Mouse (Mus musculus): ENCODE measurements around the gene Dmrt3. TPM values are rescaled to one million over a fixed set of nuclear protein-coding genes. Genes with fewer than 3 reads are reported as not detected.

Gene Dmrt3
- polyA plus RNA-seq, 1 experiment from 2014 or later, result 13.4 TPM

DNA sequence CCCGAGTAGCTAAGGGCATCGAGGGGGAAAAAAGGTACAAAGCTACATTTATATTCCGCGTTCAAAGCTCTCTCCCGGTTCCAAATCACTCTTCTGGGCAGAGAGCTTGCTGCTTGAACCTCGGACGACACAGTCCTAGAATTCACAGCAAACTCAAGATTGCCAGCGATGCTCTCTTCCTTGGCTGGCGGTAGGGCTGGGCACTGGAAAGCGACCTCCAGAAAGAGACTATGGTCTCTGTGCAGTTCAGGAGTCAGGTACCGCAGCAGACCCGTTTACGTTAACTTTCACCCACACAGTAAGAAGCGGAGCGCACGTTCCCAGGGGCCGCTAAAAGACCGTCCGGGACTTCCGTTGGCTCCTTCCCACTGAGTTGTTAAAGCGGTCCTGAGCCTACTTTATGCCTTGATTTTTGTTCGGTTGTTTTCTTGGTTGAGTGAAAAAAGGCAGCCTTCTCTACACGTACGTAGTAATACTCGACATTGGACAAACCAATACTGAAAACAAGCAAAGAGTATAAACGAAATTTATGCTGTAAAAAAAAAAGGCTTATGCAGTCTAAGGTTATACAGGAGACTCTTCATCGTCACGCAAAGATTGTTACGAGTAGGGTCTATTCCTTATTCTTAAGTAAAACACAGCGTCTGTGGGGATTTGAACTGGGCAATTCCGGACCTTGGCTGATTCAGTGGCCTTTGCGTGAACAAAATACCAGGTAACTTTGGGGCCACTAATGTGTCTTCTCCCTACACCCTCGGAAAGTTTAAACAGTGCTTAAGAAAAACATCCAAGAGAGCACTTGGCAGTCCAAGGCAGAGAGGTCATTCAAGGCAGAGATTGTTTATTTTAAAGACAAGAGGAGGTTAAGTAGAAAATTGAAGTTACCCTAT, 895 bp upstream of the Dmrt3 start:
- Histone ChIP-seq H3K36me3 (replicated peaks) (no peaks in the 10 kb centered on the region), H3K27ac (peak overlapping the region; percentile 96), H3K4me1 (peaks cover 96% of the 10 kb centered on the region), H3K4me3 (peak overlapping the region; percentile 72), H3K9me3 (no peaks in the 10 kb centered on the region), H3K27me3 (ENCODE audit: poor library complexity, severe bottlenecking) (peaks cover 100% of the 10 kb centered on the region)
- WGBS, result under 1% methylated on average over 33 of the region's 33 CpGs
- peak; percentile 44 for DNase-seq (ENCODE audit: extremely low spot score, low spot score)

DNA sequence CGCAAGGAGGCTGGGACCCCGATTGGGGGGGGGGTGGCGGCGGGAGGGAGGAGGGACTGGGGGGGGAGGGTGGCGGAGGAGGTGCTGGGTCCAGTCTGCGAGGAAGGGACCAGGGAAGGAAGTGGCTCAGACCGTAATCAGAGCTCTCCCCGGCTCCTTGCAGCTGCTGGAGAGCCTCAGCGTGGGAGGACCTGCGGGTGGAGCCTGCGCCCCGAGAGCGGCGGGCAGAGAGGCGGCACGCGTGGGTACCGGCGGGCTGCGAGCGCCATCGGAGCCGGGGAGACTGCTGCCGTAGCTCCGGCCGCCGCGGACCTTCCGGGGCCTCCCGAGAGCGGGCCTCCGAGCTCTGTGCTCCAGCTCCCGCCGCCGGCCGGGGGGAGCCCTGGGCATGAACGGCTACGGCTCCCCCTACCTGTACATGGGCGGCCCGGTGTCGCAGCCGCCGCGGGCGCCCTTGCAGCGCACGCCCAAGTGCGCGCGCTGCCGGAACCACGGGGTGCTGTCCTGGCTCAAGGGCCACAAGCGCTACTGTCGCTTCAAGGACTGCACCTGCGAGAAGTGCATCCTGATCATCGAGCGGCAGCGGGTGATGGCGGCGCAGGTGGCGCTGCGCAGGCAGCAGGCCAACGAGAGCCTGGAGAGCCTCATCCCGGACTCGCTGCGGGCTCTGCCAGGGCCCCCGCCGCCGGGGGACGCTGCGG, 460 bp downstream of the Dmrt3 start:
- peak overlapping the region; percentile 96 for H3K27ac ChIP-seq
- H3K4me1 ChIP-seq, result peaks cover 97% of the 10 kb centered on the region
- DNase-seq (ENCODE audit: extremely low spot score, low spot score), result peak; percentile 61
- under 1% methylated on average over 68 of the region's 71 CpGs for WGBS
- no peaks in the 10 kb centered on the region for H3K9me3 ChIP-seq
- no peaks in the 10 kb centered on the region for H3K36me3 ChIP-seq (replicated peaks)
- H3K27me3 ChIP-seq (ENCODE audit: poor library complexity, severe bottlenecking), result peaks cover 100% of the 10 kb centered on the region
- peak overlapping the region; percentile 72 for H3K4me3 ChIP-seq

DNA sequence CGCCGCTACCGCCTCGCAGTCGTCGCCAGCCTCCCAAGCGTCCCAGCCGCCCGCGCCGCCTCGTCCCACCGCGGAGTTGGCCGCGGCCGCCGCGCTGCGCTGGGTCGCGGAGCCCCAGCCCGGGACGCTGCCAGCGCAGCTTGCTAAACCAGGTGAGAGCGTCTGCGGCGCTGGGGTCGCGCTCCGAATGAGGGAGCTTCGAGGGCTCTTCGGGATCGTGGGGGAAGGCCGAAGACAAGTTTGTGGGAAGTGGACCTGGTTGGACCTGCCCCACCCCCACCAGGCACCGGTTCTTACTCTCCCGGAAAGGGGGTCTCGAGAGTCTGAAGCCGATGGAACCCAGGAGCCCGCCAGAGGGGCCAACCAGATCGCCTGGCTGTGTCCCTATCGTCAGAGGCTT, 1.0 kb downstream of the Dmrt3 start:
- 0% methylated on average over 42 of the region's 42 CpGs for WGBS
- H3K4me1 ChIP-seq, result peaks cover 97% of the 10 kb centered on the region
- peaks cover 100% of the 10 kb centered on the region for H3K27me3 ChIP-seq (ENCODE audit: poor library complexity, severe bottlenecking)
- no peaks in the 10 kb centered on the region for H3K9me3 ChIP-seq
- peak; percentile 57 for DNase-seq (ENCODE audit: extremely low spot score, low spot score)
- peak overlapping the region; percentile 72 for H3K4me3 ChIP-seq
- peak overlapping the region; percentile 96 for H3K27ac ChIP-seq
- H3K36me3 ChIP-seq (replicated peaks), result no peaks in the 10 kb centered on the region

DNA sequence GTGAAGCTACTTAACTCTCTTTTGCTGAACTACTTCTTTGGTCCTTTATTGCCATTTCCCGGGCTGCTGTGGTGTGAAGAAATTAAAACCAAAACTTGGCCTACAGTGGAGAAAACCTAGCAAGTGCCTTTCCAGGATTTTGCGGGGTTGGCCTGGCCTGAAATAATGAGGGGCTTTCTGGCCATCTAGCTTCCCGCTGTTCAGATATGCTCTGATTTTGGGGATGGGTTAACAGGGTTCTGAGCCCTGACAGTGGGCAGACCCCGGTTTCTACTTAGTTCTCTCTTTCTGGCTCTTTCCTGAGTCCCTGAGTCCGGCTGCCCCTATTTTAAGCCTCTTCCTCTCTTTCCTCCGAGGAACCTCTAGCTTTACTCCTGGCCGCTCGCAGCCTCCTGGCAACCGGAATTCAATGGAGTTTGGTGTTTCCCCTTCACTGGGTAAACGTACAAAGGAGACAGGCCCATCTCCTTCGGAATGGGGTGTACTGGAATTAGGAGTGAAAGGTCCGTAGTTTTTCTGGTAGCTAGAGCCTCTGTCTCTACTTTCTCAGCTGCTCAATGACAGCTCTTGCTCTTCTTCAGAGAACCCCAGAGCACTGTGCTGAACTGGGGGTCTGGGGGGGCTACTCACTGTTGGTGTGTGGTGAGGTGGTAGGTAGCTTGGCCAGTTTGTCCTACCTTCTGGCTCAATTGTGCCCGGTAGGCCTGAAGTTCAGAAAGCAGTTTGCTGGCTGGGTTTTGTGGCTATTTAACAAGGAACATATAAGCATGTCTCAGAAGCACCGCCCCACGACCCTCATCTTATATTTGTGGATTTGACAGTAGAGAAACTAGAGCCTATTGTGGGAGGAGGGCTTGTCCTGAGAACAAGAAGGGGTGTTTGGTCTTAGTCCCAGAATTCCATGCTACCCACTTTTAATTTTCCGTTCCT, 2.0 kb downstream of the Dmrt3 start:
- WGBS, result 2% methylated on average over 16 of the region's 16 CpGs
- no peaks in the 10 kb centered on the region for H3K36me3 ChIP-seq (replicated peaks)
- peak overlapping the region; percentile 96 for H3K27ac ChIP-seq
- peaks cover 100% of the 10 kb centered on the region for H3K27me3 ChIP-seq (ENCODE audit: poor library complexity, severe bottlenecking)
- H3K4me3 ChIP-seq, result peak overlapping the region; percentile 72
- peaks cover 93% of the 10 kb centered on the region for H3K4me1 ChIP-seq
- DNase-seq (ENCODE audit: extremely low spot score, low spot score), result peak; percentile 38
- H3K9me3 ChIP-seq, result no peaks in the 10 kb centered on the region

DNA sequence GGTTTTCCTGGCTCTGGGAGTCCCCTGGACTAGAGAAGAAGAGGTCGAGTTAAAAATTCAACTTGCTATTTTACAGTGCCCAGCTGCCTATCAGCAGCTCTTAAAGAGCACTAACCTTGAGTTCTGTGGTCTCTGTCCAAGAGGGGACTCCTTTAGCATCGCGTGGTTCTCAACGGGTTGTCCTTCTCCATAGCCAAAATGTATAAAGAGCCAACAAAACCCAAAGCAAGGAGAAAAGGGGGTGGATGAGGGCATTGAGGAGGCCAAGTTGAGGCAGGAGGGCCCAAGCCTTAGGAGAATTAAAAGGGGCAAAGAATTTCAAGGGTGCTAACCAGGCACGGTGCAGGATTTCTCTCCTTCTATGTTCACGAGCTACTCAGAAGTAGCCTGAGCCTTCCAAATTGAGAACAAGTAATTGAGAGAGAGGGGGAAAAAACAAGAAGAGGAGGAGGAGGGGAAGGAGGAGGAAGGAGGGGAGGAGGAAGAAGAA, 2.8 kb downstream of the Dmrt3 start:
- DNase-seq (ENCODE audit: extremely low spot score, low spot score), result no peak
- WGBS, result 2% methylated on average over 6 of the region's 6 CpGs
- H3K27ac ChIP-seq, result peak overlapping the region; percentile 96

DNA sequence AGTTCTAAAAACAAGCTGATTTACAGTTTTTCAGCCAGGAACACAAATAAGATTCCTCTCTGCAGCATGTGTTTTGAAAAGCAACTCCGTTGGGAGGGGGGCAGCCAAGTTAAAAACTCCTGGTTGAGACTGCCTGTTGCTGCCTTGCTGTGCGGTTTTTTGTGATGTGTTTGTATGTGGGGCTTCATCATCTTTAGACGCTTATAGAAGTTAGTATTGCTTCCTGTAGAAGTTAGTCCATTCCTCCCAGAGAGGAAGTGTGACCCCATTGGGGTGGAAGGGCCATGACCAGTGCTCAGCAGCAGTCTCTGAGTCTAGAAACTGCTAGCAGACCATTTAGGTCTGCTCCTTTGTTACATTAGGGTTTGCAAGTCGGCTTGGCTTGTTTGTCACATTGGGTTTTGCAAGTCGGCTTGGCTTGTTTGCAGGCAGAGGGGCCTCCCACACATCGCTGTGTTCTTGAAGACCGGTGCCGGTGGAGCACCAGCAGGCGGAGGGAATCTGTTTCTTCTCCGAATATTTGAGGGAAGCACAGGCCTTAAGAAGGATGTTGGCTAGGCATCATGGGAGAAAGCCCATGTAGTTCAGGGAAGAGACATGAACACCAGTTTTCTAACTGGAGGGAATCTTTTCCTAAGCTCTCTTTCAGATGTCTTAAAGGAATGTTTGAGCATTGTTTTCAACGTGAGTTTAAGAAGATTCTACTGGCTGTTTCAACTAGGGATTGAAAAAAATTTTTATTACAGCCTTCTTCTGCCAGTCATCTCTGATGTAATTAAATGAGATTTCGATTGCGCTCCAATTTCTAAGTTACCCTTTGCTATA, 3.6 kb downstream of the Dmrt3 start:
- H3K9me3 ChIP-seq, result no peaks in the 10 kb centered on the region
- peak; percentile 40 for DNase-seq (ENCODE audit: extremely low spot score, low spot score)
- WGBS, result 5% methylated on average over 13 of the region's 13 CpGs
- peak overlapping the region; percentile 72 for H3K4me3 ChIP-seq
- H3K27ac ChIP-seq, result peak overlapping the region; percentile 96
- H3K4me1 ChIP-seq, result peaks cover 93% of the 10 kb centered on the region
- peaks cover 100% of the 10 kb centered on the region for H3K27me3 ChIP-seq (ENCODE audit: poor library complexity, severe bottlenecking)
- no peaks in the 10 kb centered on the region for H3K36me3 ChIP-seq (replicated peaks)

More for the DNA sequence above, 2.8 kb downstream of the Dmrt3 start:
- peaks cover 93% of the 10 kb centered on the region for H3K4me1 ChIP-seq
- no peaks in the 10 kb centered on the region for H3K36me3 ChIP-seq (replicated peaks)
- H3K9me3 ChIP-seq, result no peaks in the 10 kb centered on the region
- peak overlapping the region; percentile 72 for H3K4me3 ChIP-seq
- peaks cover 100% of the 10 kb centered on the region for H3K27me3 ChIP-seq (ENCODE audit: poor library complexity, severe bottlenecking)

DNA sequence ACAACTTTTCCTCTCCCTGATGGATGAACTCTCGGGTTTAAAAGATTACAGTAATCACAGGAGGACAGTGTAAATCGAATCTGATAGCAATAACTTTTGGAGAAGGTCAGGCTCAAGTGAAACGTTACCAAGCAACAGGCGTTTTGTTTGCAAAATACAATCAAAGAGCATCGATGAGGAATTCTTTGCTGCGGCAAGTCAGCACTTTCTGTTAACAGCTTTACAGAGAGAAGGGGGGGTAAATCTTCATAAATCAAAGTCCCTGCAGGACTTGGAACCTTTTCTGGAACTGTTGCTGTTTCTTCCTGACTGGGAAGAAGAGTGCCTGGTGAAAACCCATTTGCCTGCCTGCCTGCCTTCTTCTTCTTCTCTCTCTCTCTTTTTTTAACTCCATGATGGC, 5.8 kb downstream of the Dmrt3 start:
- H3K9me3 ChIP-seq, result no peaks in the 10 kb centered on the region
- peaks cover 94% of the 10 kb centered on the region for H3K4me1 ChIP-seq
- H3K27me3 ChIP-seq (ENCODE audit: poor library complexity, severe bottlenecking), result peaks cover 100% of the 10 kb centered on the region
- WGBS, result 54% methylated on average over 6 of the region's 6 CpGs
- no peak for DNase-seq (ENCODE audit: extremely low spot score, low spot score)
- peak overlapping the region; percentile 74; the same call in 1 of the 2 replicates for H3K27ac ChIP-seq
- peak overlapping the region; percentile 72; the same call in 1 of the 2 replicates for H3K4me3 ChIP-seq
- H3K36me3 ChIP-seq (replicated peaks), result no peaks in the 10 kb centered on the region

DNA sequence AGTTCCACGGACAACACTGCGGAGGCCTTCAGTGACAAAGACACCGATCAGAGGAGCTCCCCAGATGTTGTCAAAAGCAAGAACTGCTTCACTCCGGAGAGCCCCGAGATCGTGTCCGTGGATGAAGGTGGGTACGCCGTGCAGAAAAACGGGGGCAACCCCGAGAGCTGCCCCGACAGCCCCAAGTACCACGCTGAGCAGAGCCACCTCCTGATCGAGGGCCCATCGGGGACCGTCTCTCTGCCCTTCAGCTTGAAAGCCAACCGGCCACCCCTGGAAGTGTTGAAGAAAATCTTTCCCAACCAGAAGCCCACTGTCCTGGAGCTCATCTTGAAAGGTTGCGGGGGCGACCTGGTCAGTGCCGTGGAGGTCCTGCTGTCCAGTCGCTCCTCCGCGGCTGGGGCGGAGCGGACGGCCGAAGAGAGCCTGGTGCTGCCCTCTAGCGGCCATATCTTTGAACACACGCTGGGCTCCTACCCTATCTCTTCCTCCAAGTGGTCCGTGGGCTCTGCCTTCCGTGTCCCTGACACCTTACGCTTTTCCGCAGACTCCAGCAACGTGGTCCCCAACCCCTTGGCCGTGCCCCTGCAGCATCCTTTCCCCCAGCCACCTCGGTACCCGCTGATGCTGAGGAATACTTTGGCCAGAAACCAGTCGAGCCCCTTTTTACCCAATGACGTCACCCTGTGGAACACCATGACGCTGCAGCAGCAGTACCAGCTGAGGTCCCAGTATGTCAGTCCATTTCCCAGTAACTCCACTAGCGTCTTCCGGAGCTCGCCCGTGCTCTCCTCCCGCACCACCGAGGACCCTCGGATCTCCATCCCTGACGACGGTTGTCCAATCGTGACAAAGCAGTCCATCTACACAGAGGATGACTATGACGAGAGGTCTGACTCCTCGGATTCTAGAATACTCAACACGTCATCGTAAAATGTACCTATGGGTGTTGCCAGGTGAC, 12.5 kb downstream of the Dmrt3 start:
- Histone ChIP-seq H3K27me3 (ENCODE audit: poor library complexity, severe bottlenecking) (peaks cover 100% of the 10 kb centered on the region), H3K4me1 (peaks cover 71% of the 10 kb centered on the region), H3K36me3 (replicated peaks) (peaks cover 25% of the 10 kb centered on the region), H3K9me3 (no peaks in the 10 kb centered on the region), H3K4me3 (peak overlapping the region; percentile 39), H3K27ac (peak overlapping the region; percentile 35; the same call in 1 of the 2 replicates)
- peak; percentile 80 for DNase-seq (ENCODE audit: extremely low spot score, low spot score)
- 40% methylated on average over 54 of the region's 54 CpGs for WGBS

DNA sequence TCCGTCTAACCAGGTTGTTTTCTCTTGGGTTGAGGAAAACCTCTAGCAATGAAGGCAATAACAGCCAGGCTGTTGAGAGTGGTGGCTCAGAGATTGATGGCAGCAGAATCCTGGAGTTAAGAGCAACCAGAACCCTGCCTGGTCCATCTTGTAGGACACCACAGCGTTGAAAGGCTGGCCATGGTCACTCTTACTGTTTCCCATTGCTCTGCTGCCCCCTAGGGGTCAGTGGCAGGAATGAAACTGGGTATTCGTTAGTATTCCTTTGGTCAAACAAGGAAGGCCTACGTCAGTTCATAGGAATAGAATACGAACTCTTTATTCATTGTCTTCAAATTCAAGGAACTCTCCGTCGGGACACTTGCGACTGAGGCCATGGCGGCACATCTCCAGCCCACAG, 18.4 kb downstream of the Dmrt3 start:
- H3K4me1 ChIP-seq, result peaks cover 12% of the 10 kb centered on the region
- H3K27ac ChIP-seq, result no peak overlapping the region
- no peak overlapping the region for H3K4me3 ChIP-seq
- peaks cover 13% of the 10 kb centered on the region for H3K36me3 ChIP-seq (replicated peaks)
- H3K27me3 ChIP-seq (ENCODE audit: poor library complexity, severe bottlenecking), result peaks cover 69% of the 10 kb centered on the region
- DNase-seq (ENCODE audit: extremely low spot score, low spot score), result peak; percentile 70
- WGBS, result 11% methylated on average over 9 of the region's 9 CpGs
- H3K9me3 ChIP-seq, result no peaks in the 10 kb centered on the region

DNA sequence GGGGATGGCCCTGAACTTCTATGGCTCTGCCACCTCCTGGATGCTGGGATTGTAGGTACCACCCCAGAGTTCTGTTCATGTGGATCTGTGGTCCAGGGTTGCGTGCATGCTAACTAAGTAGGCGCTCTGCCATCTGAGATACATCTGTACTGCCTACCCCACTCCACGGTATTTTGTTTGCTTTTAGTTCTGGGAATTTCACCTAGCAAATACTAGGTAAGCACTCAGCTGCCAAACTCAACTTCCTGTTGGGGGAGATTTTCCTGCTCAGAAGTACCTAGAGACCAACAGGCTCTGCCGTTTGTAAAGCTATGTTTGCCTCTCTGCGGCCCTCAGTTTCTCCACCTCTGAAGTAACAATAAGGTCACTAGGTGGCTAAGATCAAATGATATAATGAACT, 25.0 kb downstream of the Dmrt3 start:
- peaks cover 11% of the 10 kb centered on the region; the same call in 1 of the 2 replicates for H3K27me3 ChIP-seq (ENCODE audit: poor library complexity, severe bottlenecking)
- no peaks in the 10 kb centered on the region for H3K36me3 ChIP-seq (replicated peaks)
- no peak overlapping the region for H3K27ac ChIP-seq
- H3K9me3 ChIP-seq, result no peaks in the 10 kb centered on the region
- DNase-seq (ENCODE audit: extremely low spot score, low spot score), result no peak
- 88% methylated on average over 5 of the region's 5 CpGs for WGBS
- H3K4me3 ChIP-seq, result no peak overlapping the region
- 0 out of 2 replicates have a peak, but pooled peaks cover 7% of the 10 kb centered on the region for H3K4me1 ChIP-seq

All from forebrain, embryonic 10.5 days (tissue).